Mouse (Mus musculus): ENCODE data around the gene Dmtf1.
"Not testable (repeated sequence)": the region's sequence is repeated elsewhere in the genome, so short reads cannot be mapped to it uniquely, and the experiment has no call there.

Dmtf1 gene

DNA sequence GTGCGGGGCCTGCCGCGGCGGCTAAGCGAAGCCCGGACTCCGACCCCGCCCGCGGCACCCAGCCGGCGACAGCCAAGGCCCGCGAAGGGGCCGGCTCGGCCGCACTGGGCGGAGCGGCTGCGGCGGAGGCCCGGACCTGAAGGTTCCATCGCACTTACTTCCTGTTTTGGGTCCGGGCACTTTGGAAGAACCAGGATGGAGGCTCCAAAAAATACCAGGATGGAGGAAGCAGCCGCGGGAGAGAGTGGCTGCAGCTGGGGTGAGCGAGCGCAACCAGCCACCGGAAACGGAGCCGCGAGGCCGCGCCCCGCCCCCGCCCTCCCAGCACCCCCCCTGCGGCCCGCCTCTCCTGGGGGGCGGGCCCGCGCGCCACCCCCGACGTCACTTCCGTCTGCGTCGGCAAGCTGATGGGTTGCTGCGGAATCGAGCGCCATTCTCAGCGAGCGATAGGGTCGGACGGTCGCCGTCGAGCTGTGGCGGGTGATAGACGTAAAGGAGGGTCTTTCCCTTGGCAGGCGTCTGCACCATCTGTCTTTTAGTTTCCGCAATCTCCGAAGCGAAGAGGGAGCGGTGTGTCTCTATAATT lies at the start of gene Dmtf1:
TSS of gene Dmtf1 (minus strand) at position 321 of the 586 bp plus-strand sequence.
- peak; percentile 90 for DNase-seq (ENCODE audit: low spot score)

DNA sequence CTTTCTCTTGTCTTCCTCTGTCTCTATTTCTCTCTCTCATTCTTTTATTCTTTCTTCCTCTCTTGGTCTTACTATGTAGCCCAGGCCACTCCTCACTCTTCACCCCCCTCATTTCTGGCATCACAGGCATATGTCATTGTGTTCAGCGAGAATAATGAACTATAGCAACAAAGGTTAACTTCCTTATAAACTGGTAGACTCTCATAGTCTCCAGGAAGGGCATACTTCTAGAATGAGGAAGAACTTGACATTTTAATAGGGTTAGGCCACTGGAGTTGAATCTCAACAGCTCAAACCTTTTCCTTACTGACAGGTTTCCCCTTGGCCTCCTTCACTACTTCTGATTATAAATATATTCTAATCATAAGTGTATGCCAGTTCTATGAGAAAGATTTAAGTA lies 24.9 kb upstream of the Dmtf1 start:
- DNase-seq (ENCODE audit: low spot score) = no peak

DNA sequence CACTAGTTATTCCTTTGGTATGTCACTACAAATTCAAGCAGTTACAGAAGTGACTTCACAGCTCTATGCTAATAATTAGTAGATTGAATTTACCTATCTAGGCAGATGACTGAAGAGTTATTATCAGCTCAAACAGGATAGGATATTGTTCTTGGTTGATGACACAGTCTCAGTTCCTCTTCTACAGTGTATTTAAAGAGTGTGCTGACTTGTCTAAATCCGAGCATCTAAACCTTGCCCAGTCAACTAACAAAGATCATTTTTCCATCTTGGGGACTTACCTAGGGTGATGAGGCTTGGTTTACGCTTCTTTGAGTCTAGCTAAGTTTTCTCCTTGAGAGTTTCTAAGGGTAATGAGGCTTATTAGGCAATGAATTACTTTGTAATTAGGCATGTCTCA lies 11.7 kb upstream of the Dmtf1 start:
- no peak for DNase-seq (ENCODE audit: low spot score)

DNA sequence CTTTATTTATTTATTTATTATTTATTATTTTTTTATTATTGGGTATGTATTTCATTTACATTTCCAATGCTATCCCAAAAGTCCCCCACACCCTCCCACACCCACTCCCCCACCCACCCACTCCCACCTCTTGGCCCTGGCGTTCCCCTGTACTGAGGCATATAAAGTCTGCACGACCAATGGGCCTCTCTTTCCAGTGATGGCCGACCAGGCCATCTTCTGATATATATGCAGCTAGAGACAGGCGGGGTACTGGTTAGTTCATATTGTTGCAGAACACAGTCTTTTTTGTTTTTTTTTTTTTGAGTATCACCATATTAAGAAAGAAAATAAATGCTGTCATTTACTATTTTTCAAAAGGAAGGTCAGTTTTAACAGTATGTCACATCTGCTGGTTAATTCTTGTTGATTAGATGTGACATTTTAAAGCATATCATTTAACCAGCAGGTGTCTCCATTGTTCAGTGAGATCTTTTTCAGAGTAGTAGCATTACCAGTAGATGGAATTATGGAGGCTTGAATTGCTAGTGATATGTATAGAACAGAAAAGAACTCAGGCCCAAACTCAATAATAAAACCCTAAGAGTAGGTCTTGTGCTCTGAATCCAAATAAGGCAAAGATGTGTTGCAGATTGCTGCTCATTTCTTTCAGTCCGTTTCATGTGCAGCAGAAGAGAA lies 7.9 kb upstream of the Dmtf1 start:
- DNase-seq (ENCODE audit: low spot score) = not testable (repeated sequence)

DNA sequence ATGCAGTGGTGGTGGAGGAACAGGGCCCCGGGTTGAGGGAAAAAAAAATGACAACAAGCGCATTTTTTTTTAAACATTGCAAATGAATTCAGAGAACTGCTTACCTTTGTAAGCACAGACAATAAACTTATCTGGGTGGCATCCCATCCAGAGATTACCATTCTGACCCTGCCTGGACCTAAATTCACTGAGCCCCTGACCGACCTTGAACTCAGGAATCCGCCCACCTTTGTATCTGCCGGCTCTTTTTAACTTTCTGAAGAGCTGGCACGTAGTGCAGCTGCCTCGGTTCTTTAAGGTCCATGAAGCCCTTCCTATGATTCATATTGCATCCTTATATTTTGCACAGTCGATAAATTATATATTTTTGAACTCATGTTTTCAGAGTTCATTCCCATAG lies 4.8 kb upstream of the Dmtf1 start:
- DNase-seq (ENCODE audit: low spot score) = no peak

DNA sequence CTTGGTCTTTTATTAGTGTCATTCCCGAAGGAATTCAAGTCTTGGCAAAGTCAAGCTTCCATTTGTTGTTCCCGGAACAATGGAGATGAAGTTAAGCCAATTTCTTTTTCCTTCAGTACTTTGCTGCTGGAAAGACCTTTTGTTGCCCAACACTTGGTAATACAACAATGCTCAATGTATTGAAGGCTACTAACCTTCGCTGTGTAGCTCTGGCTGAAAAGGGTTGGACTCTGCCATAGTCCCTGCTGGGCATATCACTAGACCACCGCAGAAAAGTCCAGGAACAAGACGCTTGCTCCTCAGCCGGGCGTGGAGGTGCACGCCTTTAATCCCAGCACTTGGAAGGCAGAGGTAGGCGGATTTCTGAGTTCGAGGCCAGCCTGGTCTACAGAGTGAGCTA lies 3.6 kb upstream of the Dmtf1 start:
- DNase-seq (ENCODE audit: low spot score) = not testable (repeated sequence)

DNA sequence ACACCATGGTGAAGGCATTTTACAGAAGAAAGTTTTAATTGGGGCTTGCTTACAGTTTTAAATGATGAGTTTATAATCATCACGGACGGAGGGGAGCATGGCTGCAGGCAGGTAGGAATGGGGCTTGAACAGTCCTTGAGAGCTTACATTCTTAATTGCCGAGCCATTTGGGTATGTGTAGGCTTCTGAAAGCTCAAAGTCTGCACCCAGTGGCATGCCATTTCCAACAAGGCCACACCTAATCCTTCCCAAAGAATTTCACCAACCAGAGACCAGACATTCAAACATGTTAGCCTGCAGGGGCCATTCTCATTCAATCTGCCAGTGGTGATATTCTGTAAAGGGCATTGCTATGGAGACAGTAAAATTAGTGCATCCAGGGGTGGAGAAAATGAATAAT lies 1.8 kb upstream of the Dmtf1 start:
- DNase-seq (ENCODE audit: low spot score) = no peak

DNA sequence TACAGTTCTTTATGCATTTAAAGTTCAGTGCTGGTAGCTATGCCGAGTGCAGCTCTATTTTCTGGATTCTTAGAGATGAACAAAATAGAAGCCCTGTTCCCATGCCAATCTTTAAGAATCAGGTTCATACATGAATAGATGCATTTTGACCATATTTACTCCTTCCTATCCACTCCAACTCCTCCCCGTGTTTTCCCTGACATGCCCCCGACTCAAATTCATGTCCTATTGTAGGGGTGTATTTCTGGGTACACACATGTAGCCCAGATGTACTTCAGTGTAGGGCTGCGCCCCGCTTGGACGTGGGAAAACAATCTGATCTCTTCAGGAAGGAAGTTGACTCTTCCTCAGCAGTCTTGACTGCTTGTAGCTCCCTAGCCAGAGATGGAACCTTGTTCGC lies 512 bp upstream of the Dmtf1 start:
- no peak for DNase-seq (ENCODE audit: low spot score)

DNA sequence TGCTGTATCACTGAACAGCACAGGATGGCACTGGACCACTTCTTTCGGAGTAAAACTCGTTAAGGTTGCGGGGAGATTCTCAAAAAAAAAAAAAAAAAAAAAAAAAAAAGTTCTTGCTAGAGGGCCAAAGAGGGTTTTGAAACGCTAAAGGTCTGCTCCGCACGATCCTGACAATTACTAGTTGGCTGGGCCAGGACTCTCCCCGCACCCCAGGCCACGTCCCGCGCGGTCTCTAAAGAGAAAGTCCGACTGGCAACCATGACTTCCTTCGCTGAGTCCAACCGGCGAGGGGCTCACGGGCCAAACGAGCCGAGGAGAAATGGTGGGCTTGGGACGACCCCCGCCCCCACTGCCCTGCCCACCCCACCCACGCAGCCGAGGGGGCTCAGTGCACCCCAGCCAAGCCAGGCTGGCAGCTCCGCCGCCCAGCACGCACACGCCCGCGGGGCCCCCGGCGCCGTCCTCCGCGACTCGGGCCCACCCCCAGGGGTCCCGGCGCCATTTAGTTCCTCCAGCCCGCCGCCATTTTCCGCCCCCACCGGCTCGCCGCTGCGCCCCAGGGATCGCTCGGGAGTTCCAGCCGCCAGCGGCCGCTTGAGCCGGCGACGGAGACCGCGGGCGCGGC lies 633 bp downstream of the Dmtf1 start:
- DNase-seq (ENCODE audit: low spot score) = peak; percentile 38

DNA sequence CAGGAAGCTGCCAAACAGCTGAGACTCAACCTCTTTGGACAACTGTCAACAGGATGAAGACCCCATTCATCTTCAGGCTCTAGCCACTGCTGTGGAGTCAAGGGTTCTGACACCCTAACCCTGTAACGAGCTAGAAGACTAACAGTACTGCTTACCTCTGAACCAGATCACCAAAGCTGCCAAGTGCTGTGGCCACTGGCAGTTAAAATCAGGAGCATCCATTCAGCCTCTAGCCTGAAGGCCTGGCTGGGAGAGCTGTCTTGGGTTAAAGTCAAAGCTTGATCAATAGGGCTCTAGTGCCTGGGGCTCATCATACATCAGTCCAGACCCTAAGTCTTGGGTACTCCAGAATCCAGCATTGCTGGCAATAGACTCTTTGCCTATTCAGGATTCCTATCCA lies 4.2 kb downstream of the Dmtf1 start:
- no peak for DNase-seq (ENCODE audit: low spot score)

DNA sequence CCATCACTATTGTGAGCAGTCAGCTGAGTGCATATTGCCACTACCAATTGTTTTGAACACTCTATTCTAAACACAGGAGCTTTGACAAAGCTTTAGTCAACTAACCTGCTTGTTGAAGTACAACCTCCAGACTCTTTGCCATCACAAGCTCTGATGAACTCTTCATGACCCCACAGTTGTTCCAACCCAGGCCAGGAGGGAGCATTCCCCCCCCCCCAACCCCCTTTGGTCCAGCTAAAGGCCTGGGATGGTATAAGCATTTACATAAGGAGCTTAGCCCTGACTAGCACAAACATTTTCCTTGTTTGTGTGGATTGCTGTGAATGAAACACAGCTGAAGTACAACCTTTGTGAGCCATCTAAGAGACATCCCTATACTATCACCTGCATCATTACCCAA lies 4.8 kb downstream of the Dmtf1 start:
- no peak for DNase-seq (ENCODE audit: low spot score)

DNA sequence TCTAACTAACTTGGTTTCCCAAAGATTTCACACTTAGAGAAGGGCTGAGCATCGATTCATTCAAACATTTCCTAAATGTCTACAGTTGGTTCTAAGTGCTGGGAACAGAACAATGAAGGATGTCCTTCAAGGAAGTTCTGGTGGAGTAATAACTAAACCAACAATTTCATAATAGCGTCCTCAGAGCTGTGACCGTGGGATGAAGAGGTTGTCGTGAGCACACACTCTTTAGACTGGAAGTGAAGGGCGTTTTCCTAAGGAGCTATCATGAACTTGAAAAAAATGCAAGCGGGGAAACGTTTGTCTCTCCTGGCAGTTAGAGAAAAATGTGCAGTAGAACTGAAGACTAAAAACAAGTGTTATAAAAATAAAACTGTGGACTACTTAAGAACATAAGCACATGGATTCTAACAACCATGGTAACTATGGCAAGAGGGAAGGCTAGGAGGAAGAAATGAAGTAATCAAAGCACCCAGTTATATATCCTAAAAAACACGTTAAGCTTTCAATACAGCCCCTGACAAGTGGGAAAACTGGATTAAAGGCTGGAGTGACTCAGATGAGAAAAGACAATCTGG lies 12.2 kb downstream of the Dmtf1 start:
- no peak for DNase-seq (ENCODE audit: low spot score)

DNA sequence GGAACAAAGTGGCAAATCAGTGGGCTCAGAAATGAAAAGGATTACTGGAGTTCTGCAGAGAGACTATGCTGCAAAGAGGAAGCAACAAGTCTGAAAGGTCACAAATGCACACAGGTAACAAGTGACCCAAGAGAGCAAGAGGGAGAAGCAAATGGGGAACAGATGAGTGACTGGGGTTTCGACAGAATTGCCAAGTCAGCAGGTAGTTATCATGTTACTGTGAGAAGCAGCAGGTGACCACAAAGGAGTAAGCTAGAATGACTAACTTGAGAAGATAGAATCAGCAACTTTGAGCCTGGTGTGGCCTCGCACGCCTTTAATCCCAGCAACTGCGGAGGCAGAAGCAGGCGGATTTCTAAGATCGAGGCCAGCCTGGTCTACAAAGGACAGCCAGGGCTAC lies 19.2 kb downstream of the Dmtf1 start:
- DNase-seq (ENCODE audit: low spot score) = no peak

DNA sequence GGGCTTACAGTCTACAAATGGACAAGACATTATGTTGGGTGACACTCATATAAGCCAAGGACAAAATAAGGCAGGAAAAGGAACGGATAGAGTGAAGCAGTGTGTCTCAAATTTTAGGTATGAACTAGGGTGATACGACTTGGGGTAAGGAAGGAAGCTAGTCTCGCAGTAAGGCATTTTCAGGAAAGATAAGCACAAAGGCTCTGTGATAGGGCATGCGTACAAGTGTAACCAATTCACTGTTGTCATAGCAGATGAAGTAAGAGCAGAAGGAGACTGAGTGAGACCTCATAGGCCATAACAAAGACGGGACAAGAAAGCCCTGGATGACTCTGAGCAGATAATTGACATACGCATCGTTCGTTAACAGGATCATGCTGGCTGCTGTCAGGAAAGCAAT lies 20.9 kb downstream of the Dmtf1 start:
- DNase-seq (ENCODE audit: low spot score) = no peak

DNA sequence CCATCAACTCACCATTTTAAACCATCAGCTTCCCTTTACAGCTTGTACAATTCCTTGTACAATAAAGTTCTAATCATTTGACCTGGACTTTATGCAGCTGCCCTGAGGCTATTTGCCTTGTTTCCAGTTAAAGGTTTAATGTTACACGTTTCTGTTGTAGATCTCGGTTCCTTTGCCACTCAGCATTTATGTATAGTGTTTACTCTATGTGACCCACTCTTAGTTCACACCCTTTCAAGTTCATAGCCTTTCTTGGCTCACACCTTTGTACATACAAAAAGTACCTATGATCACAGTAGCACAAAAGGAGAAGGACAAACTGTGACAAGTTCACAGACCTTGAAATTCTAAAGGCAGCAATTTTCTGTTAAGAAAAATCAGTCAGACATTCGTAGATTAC lies 26.0 kb downstream of the Dmtf1 start:
- DNase-seq (ENCODE audit: low spot score) = no peak

DNA sequence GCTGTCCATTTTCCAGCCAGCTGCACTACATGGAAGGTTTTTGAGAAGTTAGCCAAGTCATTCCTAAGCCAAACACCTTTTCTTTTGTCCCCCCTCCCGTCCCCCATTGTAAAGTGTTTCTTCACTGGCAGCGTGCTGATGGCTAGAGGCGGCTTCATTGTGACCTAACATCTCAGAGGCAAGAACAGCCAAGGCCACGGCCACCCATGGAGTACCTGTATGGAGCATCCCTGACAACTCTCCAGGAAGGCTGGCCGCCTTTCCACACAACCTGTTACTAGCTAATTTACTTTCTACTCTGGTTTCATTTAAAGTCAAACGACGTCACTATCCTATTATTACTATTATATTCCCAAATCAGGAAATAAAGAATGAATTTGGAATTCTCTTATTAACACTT lies 29.8 kb downstream of the Dmtf1 start:
- no peak for DNase-seq (ENCODE audit: low spot score)

DNA sequence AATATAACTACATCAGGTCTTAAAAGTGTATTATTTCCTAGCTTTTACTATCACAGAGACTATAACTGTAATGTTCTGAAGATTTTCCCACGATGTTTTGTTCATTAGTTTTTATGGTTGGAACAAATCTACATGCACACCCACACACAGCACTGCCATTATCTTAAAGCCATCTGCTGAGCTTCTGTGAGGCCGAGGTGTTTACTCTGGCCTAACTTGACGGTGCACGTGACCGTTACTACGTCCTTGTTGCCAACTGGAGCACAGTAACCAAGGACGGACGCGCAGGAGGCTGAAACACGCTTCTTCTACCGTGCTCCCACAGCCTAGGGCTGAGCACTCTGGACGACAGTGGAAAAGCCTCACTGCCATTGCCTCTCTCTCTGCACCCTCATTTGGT lies 33.0 kb downstream of the Dmtf1 start:
- peak; percentile 57 for DNase-seq (ENCODE audit: low spot score)

DNA sequence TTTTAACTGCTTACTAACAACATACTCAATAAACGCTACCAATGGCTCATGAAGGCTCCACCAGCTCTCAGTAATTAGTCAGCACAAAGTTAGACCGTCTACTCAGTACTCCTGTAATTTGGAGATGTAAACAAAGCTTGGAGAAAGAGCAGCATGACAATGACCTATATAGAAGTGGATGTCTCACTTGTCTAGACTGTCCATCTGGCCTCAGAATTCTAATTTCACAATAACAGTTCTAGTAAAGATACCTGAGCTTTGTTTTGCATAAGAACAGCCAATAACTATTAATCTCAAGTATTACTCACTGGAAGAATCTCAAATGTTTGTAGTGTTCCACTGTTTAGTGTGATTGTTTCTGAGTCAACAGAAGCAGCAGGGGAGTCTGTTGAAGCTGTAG lies 37.4 kb downstream of the Dmtf1 start:
- DNase-seq (ENCODE audit: low spot score) = no peak

DNA sequence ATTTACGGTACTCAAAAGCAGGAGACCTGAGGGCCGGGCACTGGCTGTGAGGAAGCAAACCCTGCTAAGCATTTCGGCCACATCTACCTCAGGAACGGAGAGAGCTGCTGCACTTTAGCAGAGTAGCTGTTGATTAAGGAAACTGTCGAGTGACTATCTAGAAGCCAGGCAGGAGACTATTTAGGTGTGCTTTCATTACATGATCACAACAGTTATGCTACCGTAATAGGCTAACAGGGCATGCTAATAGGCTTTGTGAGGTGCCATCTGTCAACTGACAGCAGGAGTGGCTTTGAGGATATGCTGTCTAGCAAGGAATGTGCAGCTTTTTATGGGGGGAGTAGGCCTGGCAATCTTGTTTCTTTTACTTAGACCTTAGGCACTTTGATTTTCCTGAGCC lies 47.4 kb downstream of the Dmtf1 start:
- no peak for DNase-seq (ENCODE audit: low spot score)

DNA sequence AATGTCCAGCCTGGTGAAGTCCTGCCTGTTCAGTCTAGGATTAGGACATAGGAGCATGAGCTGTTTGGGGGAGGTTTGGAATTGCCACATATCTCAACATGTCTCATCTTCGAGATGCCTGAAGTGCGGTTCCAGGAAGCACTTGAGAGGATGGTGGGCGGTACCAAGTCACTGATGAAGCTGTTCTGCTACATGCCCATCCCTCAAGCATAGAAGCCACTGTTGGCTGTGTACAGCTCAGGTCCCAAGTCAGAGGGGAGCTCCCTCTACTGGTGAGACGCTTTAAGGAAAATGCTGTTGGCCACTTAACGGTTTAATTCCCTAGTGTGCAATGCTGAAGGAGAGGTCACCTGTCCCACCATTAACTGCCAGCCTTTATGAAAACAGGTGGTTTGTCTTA lies 49.8 kb downstream of the Dmtf1 start:
- peak; percentile 62 for DNase-seq (ENCODE audit: low spot score)

DNA sequence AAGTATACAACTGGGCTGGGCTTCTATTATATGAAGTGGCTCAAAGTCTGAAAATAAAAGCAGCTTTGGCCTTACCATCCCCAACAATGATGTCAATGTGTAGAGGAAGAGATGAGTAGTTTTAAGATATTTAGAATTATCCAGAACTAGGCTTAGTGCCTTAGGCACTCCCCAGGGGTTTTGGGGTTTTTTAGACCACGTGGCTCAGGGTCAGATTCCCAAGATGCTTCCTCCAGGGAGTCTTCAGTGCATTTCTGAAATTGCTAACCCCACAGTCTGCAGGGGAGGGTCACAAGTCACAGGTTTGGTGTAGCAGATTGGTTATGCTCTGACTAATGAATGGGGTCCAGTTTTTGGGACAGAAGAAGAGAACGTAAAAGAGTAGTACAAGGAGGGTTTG lies 50.3 kb downstream of the Dmtf1 start:
- DNase-seq (ENCODE audit: low spot score) = no peak

DNA sequence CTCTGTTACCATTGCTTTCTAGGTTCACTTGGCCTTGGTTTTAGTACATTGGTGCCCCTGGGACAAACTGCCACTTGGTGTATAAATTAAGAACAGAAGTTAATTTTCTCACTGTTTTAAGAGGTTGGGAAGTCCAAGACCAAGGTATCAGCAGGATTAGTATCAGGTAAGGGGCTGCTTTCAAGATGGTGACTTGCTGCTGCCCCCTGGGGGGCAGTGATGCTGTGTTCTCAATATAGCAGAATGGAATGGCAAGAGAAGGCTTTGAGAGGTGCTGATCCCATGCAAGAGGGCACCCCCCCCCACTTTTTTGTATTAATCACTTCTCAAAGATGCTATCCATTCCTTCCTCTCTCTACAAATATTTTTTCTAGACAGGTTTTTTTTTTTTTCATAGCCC lies 52.0 kb downstream of the Dmtf1 start:
- no peak for DNase-seq (ENCODE audit: low spot score)

DNA sequence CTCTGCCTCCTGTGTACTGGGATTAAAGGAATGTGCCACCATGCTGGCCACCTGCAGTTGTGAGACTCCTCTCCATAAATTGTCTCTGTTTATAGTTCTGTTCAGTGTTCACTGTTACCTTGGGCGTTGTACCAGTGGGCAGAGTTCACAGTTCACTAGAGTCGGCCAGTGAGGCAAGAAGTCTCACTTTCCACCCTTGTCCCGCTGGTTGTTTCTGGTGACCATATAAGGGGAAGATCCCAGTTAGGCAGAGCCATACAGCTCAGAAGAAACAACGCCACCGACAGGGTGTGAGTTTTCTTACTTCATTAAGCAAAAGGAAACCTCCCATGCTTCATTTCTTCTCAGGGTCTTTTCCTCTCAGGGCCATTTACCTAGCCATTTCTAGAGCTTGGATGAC lies 53.1 kb downstream of the Dmtf1 start:
- no peak for DNase-seq (ENCODE audit: low spot score)
